Mouse (Mus musculus) small intestine, adult 2 months (tissue): ENCODE data around the gene Il21r. TPM values are rescaled to one million over a fixed set of nuclear protein-coding genes. Genes with fewer than 3 reads are reported as not detected.

Source experiments
- H3K27ac ChIP-seq: fragments of 200-500 bp; 2 replicates; pipeline ENCODE4 v1.5.1; 2012; ENCODE audit warnings: low read depth, low read length, control low read depth, inconsistent platforms; ENCODE audit not compliant: insufficient read depth
- H3K27me3 ChIP-seq: fragments of 200-500 bp; 2 replicates; pipeline ENCODE4 v1.6.1; 2012; ENCODE audit warnings: mild to moderate bottlenecking, moderate library complexity, low read length, inconsistent platforms; ENCODE audit not compliant: control insufficient read depth, insufficient read depth
- H3K36me3 ChIP-seq: fragments of 200-500 bp; 2 replicates; pipeline ENCODE4 v1.6.1; 2012; ENCODE audit warnings: mild to moderate bottlenecking, low read length, control low read depth, inconsistent platforms; ENCODE audit not compliant: control insufficient read depth, insufficient read depth
- H3K4me1 ChIP-seq: fragments of 200-500 bp; 2 replicates; pipeline ENCODE4 v1.6.1; 2012; ENCODE audit warnings: low read length, inconsistent platforms, mixed read lengths; ENCODE audit not compliant: control insufficient read depth, insufficient read depth, insufficient read length
- H3K4me3 ChIP-seq: fragments of 200-500 bp; 2 replicates; pipeline ENCODE4 v1.5.1; 2012; ENCODE audit warnings: low read depth, mild to moderate bottlenecking, control low read depth, inconsistent platforms, low read length, moderate library complexity
- CTCF ChIP-seq: fragments of 200-500 bp; IDR thresholded peaks from 2 replicates; pipeline ENCODE4 v1.5.1; 2012; ENCODE audit warnings: low read depth, mild to moderate bottlenecking, control low read depth, inconsistent platforms, low read length, moderate library complexity, mixed read lengths; ENCODE audit not compliant: insufficient replicate concordance, insufficient read length; ENCODE audit errors: extremely low read depth
- POLR2A ChIP-seq: fragments of 200-500 bp; IDR thresholded peaks from 2 replicates; pipeline ENCODE4 v1.6.1; 2012; ENCODE audit warnings: low read depth, mild to moderate bottlenecking, control low read depth, inconsistent platforms, low read length, moderate library complexity
- WGBS: fragments of 180-500 bp; shearing (Covaris S2); methylation state at CpG from one replicate; pipeline ENCODE4 v1.1.7; 2018; 5-methylcytosine and 5-hydroxymethylcytosine counted together
- polyA plus RNA-seq: library from polyadenylated mRNA; depleted of rRNA; stranded (reverse); fragments of >200 nt; gene quantifications from 2 replicates; pipeline ENCODE4 v1.2.3, GENCODE M21; 2012

Gene Il21r
- polyA plus RNA-seq, 1 experiment = 13.4 TPM

DNA sequence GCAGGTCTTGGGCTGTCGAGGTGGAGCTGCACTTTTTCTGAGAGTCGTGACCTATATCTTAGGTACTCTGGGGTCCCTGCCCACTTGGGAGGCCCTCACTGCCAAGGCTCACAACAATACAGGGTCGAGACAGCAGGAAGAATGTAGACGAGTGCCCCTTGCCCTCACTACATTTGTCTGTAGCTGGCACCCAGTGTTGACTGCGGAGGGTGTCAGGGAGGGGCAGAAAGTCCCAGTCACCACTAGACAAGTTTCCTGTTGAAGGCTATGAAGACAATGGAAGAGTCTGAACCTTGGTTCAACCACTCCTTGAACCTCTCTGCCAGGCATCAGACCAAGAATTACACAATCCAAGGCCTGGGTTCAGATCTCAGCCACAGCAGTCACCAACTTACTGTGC, 44.2 kb upstream of the Il21r start:
- WGBS = 24% methylated on average over 5 of the region's 5 CpGs
- Histone ChIP-seq H3K4me1 (peaks cover 66% of the 10 kb centered on the region), H3K36me3 (peaks cover 5% of the 10 kb centered on the region; the same call in 1 of the 2 replicates), H3K27me3 (no peaks in the 10 kb centered on the region), H3K4me3 (no peak overlapping the region), H3K27ac (peak overlapping the region; percentile 84)
- TF ChIP-seq POLR2A = no peak
- TF ChIP-seq CTCF = no peak

DNA sequence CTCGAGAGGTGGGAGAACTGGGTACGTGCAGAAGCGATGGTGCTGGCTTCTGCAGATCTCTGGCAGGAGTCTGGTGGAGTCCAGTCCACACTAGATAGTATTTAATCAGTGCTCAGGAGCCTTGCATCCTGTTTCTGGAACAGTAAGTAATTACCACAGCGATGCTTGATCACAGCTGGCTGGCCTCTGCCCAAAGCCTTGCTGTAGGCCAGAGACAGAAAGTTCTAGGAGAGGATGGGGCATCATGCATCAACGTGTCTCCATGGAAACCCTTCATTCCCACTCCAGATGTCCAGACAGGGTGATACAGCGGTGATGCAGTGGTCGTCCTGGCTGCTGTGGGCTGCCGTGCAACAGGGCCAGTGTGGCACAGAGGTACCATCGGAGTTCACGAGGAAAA, 43.7 kb upstream of the Il21r start:
- no peak overlapping the region for H3K4me3 ChIP-seq

GRCm38 (mm10) chr7:125560146-125560785, 43.0 kb upstream of the Il21r start:
- H3K4me1 ChIP-seq = peaks cover 54% of the 10 kb centered on the region

More for the DNA sequence above, 43.7 kb upstream of the Il21r start:
- Histone ChIP-seq H3K36me3 (peaks cover 9% of the 10 kb centered on the region), H3K27me3 (no peaks in the 10 kb centered on the region), H3K4me1 (peaks cover 61% of the 10 kb centered on the region), H3K27ac (peak overlapping the region; percentile 84)
- 80% methylated on average over 10 of the region's 10 CpGs for WGBS
- no peak for TF ChIP-seq CTCF
- no peak for TF ChIP-seq POLR2A

DNA sequence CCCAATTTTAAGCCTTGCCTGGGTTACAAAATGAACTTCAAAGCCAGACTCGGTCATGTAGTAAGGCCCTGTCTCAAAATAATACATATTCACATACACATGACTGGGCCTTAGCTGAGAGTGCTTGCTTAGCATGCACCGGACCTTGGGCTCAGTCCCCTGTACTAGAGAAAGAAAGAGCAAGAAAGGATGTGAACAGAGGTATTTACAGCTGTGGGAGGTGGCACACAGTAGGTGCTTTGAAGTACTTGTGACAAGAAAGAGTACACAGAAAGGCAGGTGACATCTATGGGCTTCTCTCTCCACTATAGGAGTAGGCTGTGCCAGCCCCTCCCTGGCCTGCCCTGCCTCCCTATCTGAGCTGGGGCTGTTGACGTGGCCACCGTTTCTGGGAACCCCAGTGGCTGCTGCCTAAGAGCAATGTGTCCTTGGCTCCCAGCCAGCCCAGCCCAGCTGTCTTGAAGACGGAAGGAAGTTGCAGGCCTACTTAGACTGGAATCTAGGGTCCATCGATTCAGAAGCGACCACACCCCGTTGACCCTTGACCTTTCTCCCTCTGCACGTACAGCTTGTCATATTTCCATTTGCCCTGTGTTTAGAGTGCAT, 42.0 kb upstream of the Il21r start:
- 12% methylated on average over 9 of the region's 9 CpGs for WGBS
- H3K36me3 ChIP-seq = peaks cover 25% of the 10 kb centered on the region
- peak overlapping the region; percentile 85 for H3K27ac ChIP-seq
- H3K27me3 ChIP-seq = no peaks in the 10 kb centered on the region
- TF ChIP-seq POLR2A (no peak), CTCF (no peak)
- H3K4me1 ChIP-seq = peaks cover 52% of the 10 kb centered on the region
- H3K4me3 ChIP-seq = no peak overlapping the region

More at GRCm38 (mm10) chr7:125560146-125560785, 43.0 kb upstream of the Il21r start:
- Histone ChIP-seq H3K36me3 (peaks cover 16% of the 10 kb centered on the region), H3K27me3 (no peaks in the 10 kb centered on the region), H3K27ac (peak overlapping the region; percentile 84), H3K4me3 (no peak overlapping the region)
- TF ChIP-seq POLR2A = no peak
- TF ChIP-seq CTCF = no peak
- WGBS = 36% methylated on average over 7 of the region's 7 CpGs

DNA sequence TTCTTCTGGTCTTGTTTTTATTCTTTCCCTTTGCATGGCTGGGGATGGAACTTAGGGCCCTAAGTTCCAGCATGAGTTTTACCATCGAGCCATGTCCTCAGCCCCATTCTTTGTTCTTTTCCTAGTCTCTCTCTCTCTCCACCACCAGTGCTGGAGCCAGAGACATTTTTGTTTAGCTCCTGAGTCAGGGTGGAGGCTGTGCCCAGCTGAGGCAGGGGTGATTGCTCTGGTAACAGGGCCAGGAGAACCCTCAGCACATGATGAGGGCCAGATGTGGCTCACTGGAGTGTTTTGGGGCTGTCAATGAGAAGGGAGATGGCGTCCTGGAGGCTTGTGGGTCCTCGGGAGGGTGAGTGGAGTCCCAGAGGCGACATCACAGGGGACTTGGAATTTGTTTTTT, 40.8 kb upstream of the Il21r start:
- H3K4me3 ChIP-seq = no peak overlapping the region
- 76% methylated on average over 4 of the region's 4 CpGs for WGBS
- TF ChIP-seq CTCF (no peak), POLR2A (no peak)
- peak overlapping the region; percentile 85; the same call in 1 of the 2 replicates for H3K27ac ChIP-seq
- no peaks in the 10 kb centered on the region for H3K27me3 ChIP-seq
- H3K36me3 ChIP-seq = peaks cover 36% of the 10 kb centered on the region
- H3K4me1 ChIP-seq = peaks cover 42% of the 10 kb centered on the region

DNA sequence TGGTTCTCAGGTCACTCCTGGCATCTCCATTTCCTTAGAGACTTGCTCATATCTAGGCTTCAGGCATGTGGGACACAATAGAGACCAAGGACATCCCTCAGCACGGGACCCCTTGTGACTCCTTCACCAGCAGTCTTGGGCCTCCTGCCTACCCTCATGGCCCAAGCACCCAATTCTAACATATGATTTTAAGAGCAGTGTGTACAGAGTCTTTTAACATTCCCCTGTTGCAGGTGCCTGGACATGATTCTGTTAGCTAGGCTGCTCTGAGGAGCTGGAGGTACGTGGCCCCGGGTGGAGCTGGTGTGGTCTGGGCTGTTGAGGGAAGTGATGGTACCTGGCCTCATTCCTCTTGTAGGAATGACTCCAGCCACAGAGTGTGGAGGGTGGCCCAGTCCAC, 40.1 kb upstream of the Il21r start:
- Histone ChIP-seq H3K4me3 (no peak overlapping the region), H3K36me3 (peaks cover 42% of the 10 kb centered on the region), H3K27ac (no peak overlapping the region), H3K27me3 (no peaks in the 10 kb centered on the region), H3K4me1 (peaks cover 38% of the 10 kb centered on the region)
- WGBS = 80% methylated on average over 3 of the region's 3 CpGs
- TF ChIP-seq CTCF (no peak), POLR2A (no peak)

GRCm38 (mm10) chr7:125564316-125565024, 38.8 kb upstream of the Il21r start:
- Histone ChIP-seq H3K27me3 (no peaks in the 10 kb centered on the region), H3K4me3 (no peak overlapping the region), H3K4me1 (peaks cover 26% of the 10 kb centered on the region), H3K36me3 (peaks cover 52% of the 10 kb centered on the region), H3K27ac (no peak overlapping the region)
- TF ChIP-seq CTCF (no peak), POLR2A (no peak)
- 70% methylated on average over 11 of the region's 11 CpGs for WGBS
